Comparison of ENCODE assay signal across 8 mouse cellular contexts in the genomic region with DNA sequence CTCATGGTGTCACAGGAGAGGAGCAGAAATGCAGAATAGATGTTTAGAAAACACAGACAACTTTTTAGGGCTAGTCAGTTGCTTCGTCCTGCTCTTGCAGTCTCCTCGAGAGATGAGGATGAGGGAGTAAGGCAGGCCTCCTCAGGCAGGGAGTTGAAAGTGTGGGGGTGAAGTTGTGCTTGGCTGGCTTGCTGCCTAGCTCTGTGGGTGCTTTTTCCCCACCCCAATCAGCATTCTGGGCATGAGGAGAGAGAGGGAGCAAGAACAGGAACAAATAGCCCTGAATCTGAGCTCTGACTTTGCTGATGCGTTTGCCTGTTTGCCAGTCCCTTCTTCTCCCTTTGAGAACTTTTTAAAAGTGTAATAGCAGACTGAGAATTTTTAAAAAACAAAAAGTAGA. TPM values are rescaled to one million over a fixed set of nuclear protein-coding genes. Genes with fewer than 3 reads are reported as not detected.
DNase-seq lines count a peak whose midpoint lies in the region.

No protein-coding gene starts in this region.

- intact Hi-C loops in gastrocnemius, postnatal 36 days (cut with DNase I) = no loop called here

- DNase-seq in gastrocnemius, adult 18-20 months (ENCODE audit: low spot score) = peak; percentile 14
- no peak for DNase-seq in gastrocnemius, postnatal 36 days
- peak; percentile 27 for DNase-seq in ovary, postnatal 36 days (ENCODE audit: low spot score)
- DNase-seq in ovary, postnatal 14 days (ENCODE audit: low spot score) = no peak
- DNase-seq in kidney, postnatal 36 days = peak; percentile 42
- peak; percentile 64 to 68 for DNase-seq in right cerebral cortex, adult 2 months (ENCODE audit: low spot score in 2 of 2)
- no peak for DNase-seq in adrenal gland, adult 2 months
- no peak for DNase-seq in B cell, adult 2 months

RNA-seq across cellular contexts. Expression of gene Reps1, which starts 14.5 kb away (rescaled TPM):
- total RNA-seq in gastrocnemius, adult 18-20 months (2021) = 10 to 100 TPM; 24.0 to 27.8 TPM
- total RNA-seq in gastrocnemius, postnatal 36 days (2021) = 10 to 100 TPM; 20.3 to 24.7 TPM
- 10 to 100 TPM; 33.6 to 33.9 TPM for total RNA-seq in adrenal gland, adult 2 months (2021)
- polyA plus RNA-seq in adrenal gland, adult 2 months (2012; rRNA removed) = 24.8 and 30.4 TPM in 2 replicates

RNA-seq across cellular contexts. Expression of gene Abracl, which starts 47.1 kb away (rescaled TPM):
- total RNA-seq in gastrocnemius, adult 18-20 months (2021) = 1 to 10 TPM; 1.9 to 2.7 TPM
- total RNA-seq in gastrocnemius, postnatal 36 days (2021) = 1 to 10 TPM; 2.7 to 4.5 TPM
- total RNA-seq in adrenal gland, adult 2 months (2021) = 10 to 100 TPM; 18.2 to 18.8 TPM
- polyA plus RNA-seq in adrenal gland, adult 2 months (2012; rRNA removed) = 5.7 and 6.0 TPM in 2 replicates

Comparison
In these comparisons a context has a peak if more than half of its experiments do, and no peak if none do; other contexts are left out.
1. DNase-seq: peak in gastrocnemius, adult 18-20 months (single experiment), ovary, postnatal 36 days (single experiment), kidney, postnatal 36 days (2 of 2) and right cerebral cortex, adult 2 months (2 of 2); none in gastrocnemius, postnatal 36 days (0 of 2), ovary, postnatal 14 days (single experiment), adrenal gland, adult 2 months (single experiment) and B cell, adult 2 months (0 of 2).